Mouse (Mus musculus) MEL (cell line): Measurements from ENCODE around the gene Rcbtb2. TPM values are rescaled to one million over a fixed set of nuclear protein-coding genes. Genes with fewer than 3 reads are reported as not detected.

Source experiments
- DNase-seq: peaks from one replicate; pipeline ENCODE4 v3.0.0; 2011; ENCODE audit warnings: low read depth, low spot score
- H3K27ac ChIP-seq: 2 replicates; pipeline ENCODE4 v1.5.1; 2012; ENCODE audit warnings: low read depth, mild to moderate bottlenecking, control low read depth, low read length, moderate library complexity; ENCODE audit not compliant: control insufficient read depth
- H3K27me3 ChIP-seq, 2 experiments: fragments of 150-350 bp in 1 of 2; sonication (generic) in 1 of 2; 2 replicates each; pipeline ENCODE4 v1.6.1; 2012; ENCODE audit warnings: low read length in 2 of 2, mild to moderate bottlenecking in 2 of 2, improper control_type of control experiment in 1 of 2, moderate library complexity in 1 of 2; ENCODE audit not compliant: insufficient read depth in 2 of 2, control insufficient read depth in 1 of 2
- H3K36me3 ChIP-seq, 2 experiments: 2 replicates each; pipeline ENCODE4 v1.6.1; 2012 to 2014; ENCODE audit warnings: low read length in 2 of 2, improper control_type of control experiment in 1 of 2, inconsistent platforms in 1 of 2, mild to moderate bottlenecking in 1 of 2; ENCODE audit not compliant: insufficient read depth in 2 of 2, control insufficient read depth in 1 of 2
- H3K4me1 ChIP-seq, 2 experiments: fragments of 150-350 bp in 1 of 2; sonication (generic) in 1 of 2; 2 replicates each; pipeline ENCODE4 v1.6.1; 2012; ENCODE audit warnings: low read length in 2 of 2, improper control_type of control experiment in 1 of 2, mild to moderate bottlenecking in 1 of 2; ENCODE audit not compliant: insufficient read depth in 2 of 2, control insufficient read depth in 1 of 2
- H3K4me3 ChIP-seq, 2 experiments: fragments of 150-350 bp in 1 of 2; sonication (generic) in 1 of 2; 2 replicates each; pipeline ENCODE4 v1.5.1; 2012; ENCODE audit warnings: low read depth in 2 of 2, low read length in 2 of 2, mild to moderate bottlenecking in 2 of 2, moderate library complexity in 2 of 2, control low read depth in 1 of 2, improper control_type of control experiment in 1 of 2; ENCODE audit not compliant: control insufficient read depth in 1 of 2, insufficient read depth in 1 of 2
- H3K79me2 ChIP-seq: 2 replicates; pipeline ENCODE4 v1.6.1; 2012; ENCODE audit warnings: mild to moderate bottlenecking, low read length, moderate library complexity; ENCODE audit not compliant: control insufficient read depth, poor library complexity, insufficient read depth
- H3K9ac ChIP-seq: 2 replicates; pipeline ENCODE4 v1.6.1; 2012; ENCODE audit warnings: low read depth, mild to moderate bottlenecking, control low read depth, low read length, moderate library complexity; ENCODE audit not compliant: control insufficient read depth, poor library complexity, severe bottlenecking
- H3K9me3 ChIP-seq: fragments of 150-350 bp; sonication (generic); replicated peaks from 2 replicates; pipeline ENCODE4 v1.6.1; 2012; ENCODE audit warnings: mild to moderate bottlenecking, low read length, improper control_type of control experiment, moderate library complexity; ENCODE audit not compliant: insufficient read depth
- CHD1 ChIP-seq: IDR thresholded peaks from 2 replicates; pipeline ENCODE4 v1.6.1; 2012; ENCODE audit warnings: low read depth, mild to moderate bottlenecking, inconsistent platforms, low read length, improper control_type of control experiment
- CTCF ChIP-seq, 3 experiments: IDR thresholded peaks in 2 of 3; conservative IDR thresholded peaks in 1 of 3; 2 replicates each; pipeline ENCODE4 v1.5.1; 2011 to 2012; ENCODE audit warnings: low read length in 3 of 3, low read depth in 2 of 3, mild to moderate bottlenecking in 2 of 3, improper control_type of control experiment in 1 of 3, inconsistent platforms in 1 of 3, mixed read lengths in 1 of 3, moderate library complexity in 1 of 3; ENCODE audit not compliant: control insufficient read depth in 1 of 3, insufficient read depth in 1 of 3, poor library complexity in 1 of 3, severe bottlenecking in 1 of 3
- E2F4 ChIP-seq: IDR thresholded peaks from 2 replicates; pipeline ENCODE4 v1.6.1; 2011; ENCODE audit warnings: low read depth, low read length, improper control_type of control experiment, borderline replicate concordance
- ELF1 ChIP-seq: IDR thresholded peaks from 2 replicates; pipeline ENCODE4 v1.6.1; 2014; ENCODE audit warnings: low read depth, mild to moderate bottlenecking, inconsistent platforms, low read length, improper control_type of control experiment, moderate library complexity
- ETS1 ChIP-seq: IDR thresholded peaks from 2 replicates; pipeline ENCODE4 v1.6.1; 2012; ENCODE audit warnings: low read depth, mild to moderate bottlenecking, inconsistent platforms, low read length, improper control_type of control experiment, moderate library complexity
- HCFC1 ChIP-seq: IDR thresholded peaks from 2 replicates; pipeline ENCODE4 v1.6.1; 2012; ENCODE audit warnings: low read depth, mild to moderate bottlenecking, inconsistent platforms, low read length, improper control_type of control experiment, moderate library complexity
- MAX ChIP-seq: IDR thresholded peaks from 2 replicates; pipeline ENCODE4 v1.6.1; 2011; ENCODE audit warnings: low read length, improper control_type of control experiment
- MAZ ChIP-seq: IDR thresholded peaks from 2 replicates; pipeline ENCODE4 v1.6.1; 2012; ENCODE audit warnings: low read depth, mild to moderate bottlenecking, inconsistent platforms, low read length, improper control_type of control experiment
- MEF2A ChIP-seq: IDR thresholded peaks from 2 replicates; pipeline ENCODE4 v1.6.1; 2014; ENCODE audit warnings: low read depth, mild to moderate bottlenecking, inconsistent platforms, low read length, improper control_type of control experiment; ENCODE audit not compliant: poor library complexity, insufficient replicate concordance, severe bottlenecking; ENCODE audit errors: extremely low read depth
- MYC ChIP-seq: IDR thresholded peaks from 2 replicates; pipeline ENCODE4 v1.6.1; 2011; ENCODE audit warnings: low read depth, mild to moderate bottlenecking, low read length, improper control_type of control experiment, moderate library complexity
- NELFE ChIP-seq: IDR thresholded peaks from 2 replicates; pipeline ENCODE4 v1.6.1; 2011; ENCODE audit warnings: low read depth, low read length, improper control_type of control experiment
- NRF1 ChIP-seq: IDR thresholded peaks from 2 replicates; pipeline ENCODE4 v1.6.1; 2014; ENCODE audit warnings: low read depth, mild to moderate bottlenecking, inconsistent platforms, low read length, improper control_type of control experiment, moderate library complexity; ENCODE audit not compliant: poor library complexity, insufficient read depth, severe bottlenecking
- POLR2A ChIP-seq, 2 experiments: IDR thresholded peaks; 2 replicates each; pipeline ENCODE4 v1.6.1; 2011 to 2012; ENCODE audit warnings: low read length in 2 of 2, mild to moderate bottlenecking in 2 of 2, control low read depth in 1 of 2, improper control_type of control experiment in 1 of 2, low read depth in 1 of 2, moderate library complexity in 1 of 2; ENCODE audit not compliant: control insufficient read depth in 1 of 2, insufficient read depth in 1 of 2, poor library complexity in 1 of 2
- POLR2AphosphoS2 ChIP-seq: IDR thresholded peaks from 2 replicates; pipeline ENCODE4 v1.6.1; 2011; ENCODE audit warnings: low read length, improper control_type of control experiment
- POLR2AphosphoS5 ChIP-seq: IDR thresholded peaks from 2 replicates; pipeline ENCODE4 v1.6.1; 2012; ENCODE audit warnings: low read depth, borderline replicate concordance, mild to moderate bottlenecking, inconsistent platforms, low read length, moderate library complexity, mixed read lengths
- RAD21 ChIP-seq: IDR thresholded peaks from 2 replicates; pipeline ENCODE4 v1.6.1; 2011; ENCODE audit warnings: mild to moderate bottlenecking, low read depth, low read length, improper control_type of control experiment
- RCOR1 ChIP-seq: IDR thresholded peaks from 2 replicates; pipeline ENCODE4 v1.6.1; 2012; ENCODE audit warnings: low read depth, mild to moderate bottlenecking, inconsistent platforms, low read length, improper control_type of control experiment
- SIN3A ChIP-seq: IDR thresholded peaks from 2 replicates; pipeline ENCODE4 v1.6.1; 2012; ENCODE audit warnings: low read length, improper control_type of control experiment, inconsistent platforms
- SMC3 ChIP-seq: IDR thresholded peaks from 2 replicates; pipeline ENCODE4 v1.6.1; 2011; ENCODE audit warnings: low read depth, low read length, improper control_type of control experiment
- TBP ChIP-seq: IDR thresholded peaks from 2 replicates; pipeline ENCODE4 v1.8.0; 2011; ENCODE audit warnings: low read depth, low read length, improper control_type of control experiment
- TCF12 ChIP-seq: IDR thresholded peaks from 2 replicates; pipeline ENCODE4 v1.6.1; 2014; ENCODE audit warnings: low read depth, mild to moderate bottlenecking, inconsistent platforms, low read length, improper control_type of control experiment, moderate library complexity
- USF1 ChIP-seq: IDR thresholded peaks from 2 replicates; pipeline ENCODE4 v1.6.1; 2014; ENCODE audit warnings: low read depth, mild to moderate bottlenecking, inconsistent platforms, low read length, improper control_type of control experiment, moderate library complexity
- USF2 ChIP-seq, 2 experiments: IDR thresholded peaks; 2 replicates each; pipeline ENCODE4 v1.6.1; 2011 to 2012; ENCODE audit warnings: improper control_type of control experiment in 2 of 2, low read length in 2 of 2, borderline replicate concordance in 1 of 2, inconsistent platforms in 1 of 2, low read depth in 1 of 2, mild to moderate bottlenecking in 1 of 2; ENCODE audit not compliant: insufficient read depth in 1 of 2
- ZKSCAN1 ChIP-seq: IDR thresholded peaks from 2 replicates; pipeline ENCODE4 v1.6.1; 2012; ENCODE audit warnings: low read depth, mild to moderate bottlenecking, inconsistent platforms, low read length, improper control_type of control experiment, moderate library complexity
- ZMIZ1 ChIP-seq: IDR thresholded peaks from 2 replicates; pipeline ENCODE4 v1.6.1; 2012; ENCODE audit warnings: low read depth, mild to moderate bottlenecking, inconsistent platforms, low read length, improper control_type of control experiment, moderate library complexity
- ZNF384 ChIP-seq: IDR thresholded peaks from 2 replicates; pipeline ENCODE4 v1.6.1; 2012; ENCODE audit warnings: low read depth, mild to moderate bottlenecking, inconsistent platforms, low read length, improper control_type of control experiment
- polyA plus RNA-seq, 2 experiments: library from polyadenylated mRNA; stranded (reverse) in 1 of 2; unstranded in 1 of 2; fragments of >175 nt in 1 of 2; fragments of >200 nt in 1 of 2; gene quantifications; 2 replicates each; pipeline versions ENCODE4 v1.2.1 to v1.2.4; 2012; ENCODE audit warnings: low replicate concordance in 2 of 2, low read depth in 1 of 2; ENCODE audit not compliant: insufficient read length in 2 of 2, insufficient read depth in 1 of 2, missing spikeins in 1 of 2
- total RNA-seq: library from RNA; depleted of rRNA; stranded (reverse); fragments of 300-350 nt; gene quantifications from 2 replicates; pipeline ENCODE4 v1.2.3, GENCODE M21; 2012

The Rcbtb2 gene
- total and polyA plus RNA-seq, 3 experiments, result 8.6 to 13.8 TPM; not detected in 1

DNA sequence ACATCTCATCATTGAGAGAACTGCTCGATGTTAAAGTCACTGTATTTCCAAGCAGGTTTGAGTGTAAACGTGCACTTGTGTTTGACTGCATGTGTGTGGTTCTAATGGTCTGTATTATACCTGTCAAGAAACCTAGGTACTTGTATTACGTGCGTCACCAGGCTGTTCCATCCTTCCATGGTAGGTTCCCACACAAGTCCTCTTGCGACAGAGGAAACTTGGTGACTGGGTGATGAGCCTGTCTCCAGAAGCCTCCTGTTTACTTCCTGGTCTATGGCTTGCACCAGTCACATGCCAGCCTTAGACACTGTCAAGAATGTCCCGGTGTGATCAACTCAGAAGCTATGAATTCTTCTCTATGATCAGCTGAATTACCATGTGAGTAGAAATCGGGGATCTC is 15.6 kb downstream of the Rcbtb2 start:
- TF ChIP-seq CTCF (IDR thresholded peaks at IDR 0.05 in 2 of 3, conservative IDR thresholded peaks at IDR 0.05 in 1 of 3; ENCODE audit: control insufficient read depth in 1 of 3, insufficient read depth in 1 of 3, low read depth in 2 of 3, low read length in 3 of 3, poor library complexity in 1 of 3, severe bottlenecking in 1 of 3) (no peak), POLR2AphosphoS5 (no peak), MAZ (no peak), E2F4 (no peak), ELF1 (no peak), MYC (no peak), HCFC1 (no peak), RAD21 (no peak), MAX (no peak), ETS1 (no peak), NRF1 (no peak), CHD1 (no peak), TBP (no peak), ZKSCAN1 (no peak), NELFE (no peak), POLR2AphosphoS2 (no peak), MEF2A (no peak), ZMIZ1 (no peak)
- TF ChIP-seq, all 39 proteins: peak for 0
- H3K4me3 ChIP-seq, result no peak overlapping the region

DNA sequence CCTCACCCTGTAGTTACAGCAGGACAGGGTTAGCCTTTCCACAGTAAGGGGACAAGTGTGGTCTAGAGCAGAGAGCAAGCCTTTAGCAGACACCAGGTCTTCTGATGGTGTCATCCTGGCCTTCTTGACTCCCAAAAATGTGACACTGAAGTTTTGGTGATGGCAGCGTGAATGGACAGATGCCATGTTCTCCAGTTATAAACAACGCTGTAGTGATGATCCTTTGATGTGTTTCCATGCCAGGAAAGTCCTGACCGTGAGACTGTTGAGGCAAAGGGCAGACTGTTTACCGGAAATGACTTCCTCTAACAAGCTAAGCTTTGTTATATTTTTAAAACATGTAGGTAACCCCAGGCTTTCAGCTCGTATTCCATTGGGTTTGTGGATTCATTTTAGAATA is 17.0 kb downstream of the Rcbtb2 start:
- Histone ChIP-seq H3K36me3 (peaks cover 0 to 6% of the 10 kb centered on the region in 2 experiments; a peak in 2 of 4 replicates), H3K27ac (no peak overlapping the region), H3K4me1 (peaks cover 0 to 12% of the 10 kb centered on the region in 2 experiments), H3K9ac (no peak overlapping the region), H3K9me3 (no peaks in the 10 kb centered on the region), H3K4me3 (no peak overlapping the region), H3K79me2 (peaks cover 11% of the 10 kb centered on the region), H3K27me3 (no peaks in the 10 kb centered on the region)
- no peak for DNase-seq
- TF ChIP-seq CTCF (IDR thresholded peaks at IDR 0.05 in 2 of 3, conservative IDR thresholded peaks at IDR 0.05 in 1 of 3; ENCODE audit: control insufficient read depth in 1 of 3, insufficient read depth in 1 of 3, low read depth in 2 of 3, low read length in 3 of 3, poor library complexity in 1 of 3, severe bottlenecking in 1 of 3) (no peak), POLR2A (IDR thresholded peaks at IDR 0.05; ENCODE audit: control insufficient read depth in 1 of 2, insufficient read depth in 1 of 2, low read depth in 1 of 2, low read length in 2 of 2, poor library complexity in 1 of 2) (no peak), MAX (no peak), TCF12 (no peak), RCOR1 (no peak), SMC3 (no peak), RAD21 (no peak), USF1 (no peak), USF2 (IDR thresholded peaks at IDR 0.05; ENCODE audit: borderline replicate concordance in 1 of 2, insufficient read depth in 1 of 2, low read depth in 1 of 2, low read length in 2 of 2) (no peak), ZMIZ1 (no peak), POLR2AphosphoS5 (no peak), SIN3A (no peak), ZNF384 (no peak), ELF1 (no peak), HCFC1 (no peak)

More for the DNA sequence above, 15.6 kb downstream of the Rcbtb2 start:
- Histone ChIP-seq H3K79me2 (peaks cover 8% of the 10 kb centered on the region; the same call in 1 of the 2 replicates), H3K36me3 (peaks cover 0 to 2% of the 10 kb centered on the region in 2 experiments; a peak in 1 of 4 replicates), H3K27me3 (no peaks in the 10 kb centered on the region), H3K9ac (no peak overlapping the region), H3K4me1 (peaks cover 0 to 6% of the 10 kb centered on the region in 2 experiments; a peak in 3 of 4 replicates), H3K9me3 (no peaks in the 10 kb centered on the region), H3K27ac (no peak overlapping the region)
- no peak for DNase-seq
